Mouse (Mus musculus): ENCODE measurements around the gene Pcdh19. TPM values are rescaled to one million over a fixed set of nuclear protein-coding genes. Genes with fewer than 3 reads are reported as not detected.

Pcdh19 gene
- polyA plus RNA-seq, 1 experiment from 2014 or later, result 0.58 TPM

DNA sequence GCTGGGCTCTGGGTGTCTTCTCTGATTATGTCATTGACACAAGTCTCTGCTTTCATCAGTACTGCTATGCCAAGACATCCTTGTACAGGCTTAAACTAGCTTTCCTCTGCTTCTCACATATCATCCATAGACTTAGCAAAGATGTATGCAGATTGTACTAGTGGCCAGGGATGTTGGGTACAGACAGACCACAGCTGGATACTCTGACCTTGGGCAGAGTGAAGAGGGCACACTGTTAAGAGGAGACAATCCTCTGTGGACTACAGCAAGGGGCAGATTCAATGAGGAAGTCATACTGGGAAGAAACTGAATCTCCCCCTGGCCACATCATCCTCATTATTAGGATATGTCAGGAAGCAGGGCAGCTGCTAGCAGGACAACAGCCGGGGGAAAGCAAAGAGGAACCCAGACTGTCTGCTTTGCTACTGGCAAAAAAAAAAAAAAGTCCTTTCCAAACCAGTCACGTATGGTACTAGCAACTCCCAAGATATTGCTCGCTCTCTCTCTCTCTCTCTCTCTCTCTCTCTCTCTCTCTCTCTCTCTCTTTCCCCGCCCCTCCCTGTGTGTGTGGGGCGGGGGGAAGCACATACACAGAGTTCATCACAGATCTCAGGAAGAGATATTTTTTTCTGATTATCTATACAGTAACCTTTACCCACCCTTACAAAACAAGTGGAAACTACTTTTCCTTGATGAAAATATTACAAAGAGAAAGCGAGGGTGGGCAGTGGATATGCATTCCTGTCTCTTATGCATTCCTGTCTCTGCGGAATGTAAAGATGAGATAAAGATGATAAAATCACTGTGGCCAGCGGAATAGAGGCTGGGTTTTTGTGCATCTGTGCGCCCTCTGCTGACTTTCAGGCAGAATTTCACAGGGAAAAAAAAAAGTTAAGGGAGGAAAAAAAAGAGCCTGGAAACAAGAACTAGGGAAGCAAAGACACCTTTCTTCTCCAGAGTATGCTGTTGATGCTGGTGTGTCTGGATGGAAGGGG lies 31.2 kb downstream of the Pcdh19 start:
- Histone ChIP-seq H3K4me3 (0 out of 2 replicates have a peak overlapping the region, but pooled peaks have one; percentile 7), H3K36me3 (no peaks in the 10 kb centered on the region), H3K4me1 (replicated peaks) (no peaks in the 10 kb centered on the region), H3K27me3 (no peaks in the 10 kb centered on the region), H3K27ac (no peak overlapping the region), H3K9ac (no peak overlapping the region), H3K9me3 (replicated peaks) (no peaks in the 10 kb centered on the region), H3K4me2 (peak overlapping the region; percentile 36)
- WGBS, result 19% methylated on average over 8 of the region's 9 CpGs
- no peak for ATAC-seq (replicated peaks; ENCODE audit: insufficient number of reproducible peaks, insufficient read depth, low FRiP score, low read depth)

DNA sequence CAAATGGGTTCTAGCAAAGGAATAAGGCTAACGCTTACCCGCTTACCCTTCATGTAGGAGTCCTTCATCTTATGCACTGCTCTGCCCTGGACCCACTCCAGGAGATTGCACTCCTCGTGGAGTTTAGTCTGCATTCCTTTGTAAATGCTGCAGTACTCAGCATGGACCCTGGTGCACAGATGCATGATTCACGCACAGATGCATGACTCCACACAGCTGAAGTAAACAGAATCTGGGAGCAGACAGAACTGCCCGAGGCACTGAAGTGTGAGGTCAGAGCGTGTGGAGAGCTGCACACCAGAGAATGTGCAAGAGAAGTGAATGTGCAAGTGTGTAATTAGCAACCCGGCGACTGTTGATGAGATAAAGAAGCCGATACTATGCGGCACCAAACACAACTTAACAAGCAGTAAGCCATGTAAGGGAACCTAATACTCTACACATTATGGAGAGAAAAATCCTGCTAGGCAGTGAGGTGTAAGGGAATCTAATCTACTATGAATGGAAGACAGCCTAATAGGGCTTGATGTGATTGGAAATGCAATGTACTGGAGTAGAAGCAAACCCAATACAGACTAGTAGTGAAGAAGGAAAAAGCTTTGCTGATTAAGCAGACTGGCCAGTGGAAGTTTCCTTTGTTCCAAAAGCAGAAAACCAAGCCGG lies 32.8 kb downstream of the Pcdh19 start:
- Histone ChIP-seq H3K9ac (no peak overlapping the region), H3K27ac (no peak overlapping the region), H3K36me3 (no peaks in the 10 kb centered on the region), H3K27me3 (no peaks in the 10 kb centered on the region), H3K4me2 (no peak overlapping the region), H3K9me3 (replicated peaks) (no peaks in the 10 kb centered on the region), H3K4me3 (no peak overlapping the region), H3K4me1 (replicated peaks) (no peaks in the 10 kb centered on the region)
- no peak for ATAC-seq (replicated peaks; ENCODE audit: insufficient number of reproducible peaks, insufficient read depth, low FRiP score, low read depth)
- 57% methylated on average over 11 of the region's 11 CpGs for WGBS

DNA sequence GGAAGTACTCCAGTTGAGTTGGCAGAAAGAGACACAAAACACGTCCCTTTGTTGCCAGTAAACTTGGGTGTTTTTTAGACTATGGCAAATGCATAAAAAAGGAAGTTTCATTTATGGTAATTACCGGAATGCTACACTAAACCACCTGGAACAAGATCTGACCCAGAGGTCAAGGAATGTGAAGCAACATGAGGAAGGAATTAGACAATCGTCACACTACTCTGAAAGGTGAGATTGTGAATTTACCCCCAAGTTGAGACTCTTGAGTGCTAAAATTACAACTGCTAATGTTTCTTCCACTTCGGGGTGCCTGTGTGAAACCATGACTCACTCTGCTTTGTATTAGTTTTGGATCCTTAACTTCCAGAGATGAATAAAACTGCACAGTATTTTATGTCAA lies 33.6 kb downstream of the Pcdh19 start:
- H3K4me3 ChIP-seq, result no peak overlapping the region

DNA sequence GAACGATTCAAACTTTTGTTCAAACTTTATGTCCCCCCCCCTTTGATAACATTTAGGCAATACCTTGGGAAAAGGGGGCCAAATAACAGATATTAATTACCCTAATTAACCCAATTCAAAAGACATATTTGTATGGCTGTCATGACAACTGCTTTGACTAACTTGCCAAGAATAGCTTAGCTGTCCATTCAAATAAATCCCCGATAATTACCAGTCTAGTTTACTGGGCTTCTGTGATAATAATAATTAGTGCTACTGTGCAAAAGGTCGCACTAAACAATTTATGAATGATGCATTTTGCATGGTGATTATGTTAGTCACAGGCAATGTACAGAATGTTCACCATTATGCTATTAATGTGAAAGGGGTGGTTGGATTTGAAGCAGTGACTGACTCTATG lies 35.7 kb downstream of the Pcdh19 start:
- H3K9ac ChIP-seq, result no peak overlapping the region
- no peaks in the 10 kb centered on the region for H3K9me3 ChIP-seq (replicated peaks)
- ATAC-seq (replicated peaks; ENCODE audit: insufficient number of reproducible peaks, insufficient read depth, low FRiP score, low read depth), result no peak
- 75% methylated on average over 3 of the region's 3 CpGs for WGBS
- H3K27ac ChIP-seq, result no peak overlapping the region
- no peaks in the 10 kb centered on the region for H3K4me1 ChIP-seq (replicated peaks)
- H3K36me3 ChIP-seq, result no peaks in the 10 kb centered on the region
- no peaks in the 10 kb centered on the region for H3K27me3 ChIP-seq
- no peak overlapping the region for H3K4me2 ChIP-seq
- H3K4me3 ChIP-seq, result no peak overlapping the region

More for the DNA sequence above, 33.6 kb downstream of the Pcdh19 start:
- Histone ChIP-seq H3K27ac (no peak overlapping the region), H3K4me2 (no peak overlapping the region), H3K27me3 (no peaks in the 10 kb centered on the region), H3K36me3 (no peaks in the 10 kb centered on the region), H3K4me1 (replicated peaks) (no peaks in the 10 kb centered on the region), H3K9ac (no peak overlapping the region), H3K9me3 (replicated peaks) (no peaks in the 10 kb centered on the region)
- ATAC-seq (replicated peaks; ENCODE audit: insufficient number of reproducible peaks, insufficient read depth, low FRiP score, low read depth), result no peak
- 62% methylated on average over 4 of the region's 4 CpGs for WGBS

DNA sequence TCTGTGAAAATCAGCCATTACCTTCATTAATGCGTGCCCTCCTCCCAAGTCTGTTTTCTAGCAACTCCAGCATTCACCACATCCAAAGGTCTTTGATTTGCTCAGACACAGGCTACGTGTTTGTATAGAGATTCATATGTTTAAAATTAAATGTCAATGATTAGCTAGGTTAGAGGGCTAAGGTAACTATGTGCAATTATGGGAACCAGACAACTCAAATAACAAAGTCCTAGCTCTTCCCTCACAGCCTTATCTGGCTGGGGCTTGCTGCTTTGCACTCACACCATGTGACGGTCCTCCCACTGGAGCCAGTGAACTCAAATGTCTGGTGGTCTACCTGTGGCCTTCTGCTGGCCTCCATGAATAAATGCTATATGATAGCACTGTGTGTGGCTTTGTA lies 38.4 kb downstream of the Pcdh19 start:
- WGBS, result 82% methylated on average over 3 of the region's 3 CpGs
- Histone ChIP-seq H3K9ac (no peak overlapping the region), H3K27ac (no peak overlapping the region), H3K4me1 (replicated peaks) (no peaks in the 10 kb centered on the region), H3K4me2 (no peak overlapping the region), H3K36me3 (no peaks in the 10 kb centered on the region), H3K9me3 (replicated peaks) (no peaks in the 10 kb centered on the region), H3K4me3 (no peak overlapping the region), H3K27me3 (no peaks in the 10 kb centered on the region)
- ATAC-seq (replicated peaks; ENCODE audit: insufficient number of reproducible peaks, insufficient read depth, low FRiP score, low read depth), result no peak

DNA sequence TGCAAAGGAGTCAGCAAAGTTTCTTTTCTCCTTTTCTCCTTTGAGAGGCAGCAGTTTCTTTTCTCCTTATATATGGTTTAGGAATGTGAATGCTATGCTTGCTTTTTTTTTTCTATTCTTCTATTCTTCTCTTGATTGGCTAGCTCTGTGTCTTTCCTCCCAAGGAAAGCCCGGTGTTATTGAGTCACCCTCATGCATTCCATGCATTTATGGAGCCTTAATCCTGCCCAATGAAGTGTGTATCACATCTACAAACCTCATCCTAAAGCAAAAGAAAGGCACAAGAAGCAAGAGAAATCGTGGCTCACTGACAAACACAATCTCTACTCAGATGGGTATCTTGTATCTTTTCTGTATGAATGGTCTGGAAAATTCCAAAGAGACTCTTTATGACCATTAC lies 41.0 kb downstream of the Pcdh19 start:
- H3K27me3 ChIP-seq, result no peaks in the 10 kb centered on the region
- ATAC-seq (replicated peaks; ENCODE audit: insufficient number of reproducible peaks, insufficient read depth, low FRiP score, low read depth), result no peak
- 49% methylated on average over 2 of the region's 2 CpGs for WGBS
- no peaks in the 10 kb centered on the region for H3K4me1 ChIP-seq (replicated peaks)
- no peak overlapping the region for H3K4me2 ChIP-seq
- no peak overlapping the region for H3K4me3 ChIP-seq
- no peak overlapping the region for H3K9ac ChIP-seq
- H3K9me3 ChIP-seq (replicated peaks), result no peaks in the 10 kb centered on the region
- H3K36me3 ChIP-seq, result no peaks in the 10 kb centered on the region
- H3K27ac ChIP-seq, result no peak overlapping the region

DNA sequence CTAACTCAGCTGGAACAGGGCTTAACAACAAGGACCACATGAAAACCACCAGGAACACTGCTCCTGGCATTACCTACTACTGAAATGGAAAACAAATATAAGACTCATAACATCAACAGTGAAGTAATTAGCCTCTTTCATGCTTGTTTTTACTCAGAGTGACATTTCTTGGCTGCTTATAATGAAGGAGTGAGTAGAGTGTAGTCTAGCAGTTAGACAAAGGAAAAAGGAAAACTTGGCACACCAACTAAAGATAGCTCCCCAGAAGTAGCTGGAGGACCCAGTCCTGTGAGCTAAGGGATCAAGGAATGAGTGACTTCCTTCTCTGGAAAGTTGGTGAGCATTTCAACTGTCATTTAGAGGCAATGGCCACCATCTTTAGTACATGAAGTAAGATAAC lies 49.3 kb downstream of the Pcdh19 start:
- Histone ChIP-seq H3K36me3 (no peaks in the 10 kb centered on the region), H3K9ac (no peak overlapping the region), H3K27me3 (no peaks in the 10 kb centered on the region), H3K27ac (no peak overlapping the region), H3K9me3 (replicated peaks) (no peaks in the 10 kb centered on the region), H3K4me3 (no peak overlapping the region), H3K4me1 (replicated peaks) (no peaks in the 10 kb centered on the region), H3K4me2 (no peak overlapping the region)
- no peak for ATAC-seq (replicated peaks; ENCODE audit: insufficient number of reproducible peaks, insufficient read depth, low FRiP score, low read depth)

DNA sequence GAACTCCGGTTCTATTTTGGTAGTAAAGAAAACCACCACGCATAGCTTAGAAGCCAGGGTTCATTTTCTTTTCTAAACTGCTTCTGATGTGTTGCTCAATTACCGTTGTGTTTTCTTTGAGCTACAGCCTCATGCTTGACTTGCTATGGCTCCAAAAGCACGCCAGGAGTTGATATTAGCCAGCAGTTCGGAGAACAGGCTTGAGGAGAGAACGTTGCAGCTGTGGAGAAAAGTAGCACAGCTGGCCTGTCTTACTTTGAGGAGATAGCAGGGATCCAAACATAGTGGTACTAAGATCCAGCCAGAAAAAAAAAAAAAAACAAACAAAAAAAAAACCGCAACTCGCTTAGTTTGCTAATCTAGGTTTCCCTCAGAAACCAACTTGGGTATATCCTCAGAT lies 59.2 kb downstream of the Pcdh19 start:
- H3K27ac ChIP-seq, result no peak overlapping the region
- H3K4me1 ChIP-seq (replicated peaks), result no peaks in the 10 kb centered on the region
- no peaks in the 10 kb centered on the region for H3K27me3 ChIP-seq
- no peak overlapping the region for H3K9ac ChIP-seq
- 60% methylated on average over 8 of the region's 8 CpGs for WGBS
- H3K36me3 ChIP-seq, result no peaks in the 10 kb centered on the region
- no peak for ATAC-seq (replicated peaks; ENCODE audit: insufficient number of reproducible peaks, insufficient read depth, low FRiP score, low read depth)
- H3K9me3 ChIP-seq (replicated peaks), result no peaks in the 10 kb centered on the region
- H3K4me2 ChIP-seq, result no peak overlapping the region
- no peak overlapping the region for H3K4me3 ChIP-seq

DNA sequence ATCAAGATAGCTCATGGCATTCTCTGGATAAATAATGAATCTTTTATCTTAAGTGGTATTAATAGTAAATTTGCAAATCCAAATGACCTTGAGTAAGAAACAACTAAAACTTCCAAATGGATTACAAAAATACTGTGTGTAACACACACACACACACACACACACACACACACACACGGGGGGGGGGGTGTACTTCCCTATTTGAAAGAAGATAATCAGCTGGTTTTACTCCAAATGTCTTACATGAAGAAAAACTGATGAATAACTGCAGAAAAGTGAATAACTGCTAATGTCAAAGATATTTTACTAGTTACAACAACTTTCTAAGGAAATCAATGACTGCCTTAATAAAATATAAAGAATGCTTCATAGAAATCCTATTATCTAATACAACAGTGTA lies 70.6 kb downstream of the Pcdh19 start:
- no peak overlapping the region for H3K9ac ChIP-seq
- H3K27me3 ChIP-seq, result no peaks in the 10 kb centered on the region
- no peak overlapping the region for H3K4me2 ChIP-seq
- H3K36me3 ChIP-seq, result no peaks in the 10 kb centered on the region
- WGBS, result 62% methylated on average over 1 of the region's 1 CpGs
- H3K4me1 ChIP-seq (replicated peaks), result no peaks in the 10 kb centered on the region
- H3K4me3 ChIP-seq, result no peak overlapping the region
- no peaks in the 10 kb centered on the region for H3K9me3 ChIP-seq (replicated peaks)
- ATAC-seq (replicated peaks; ENCODE audit: insufficient number of reproducible peaks, insufficient read depth, low FRiP score, low read depth), result no peak
- H3K27ac ChIP-seq, result no peak overlapping the region

DNA sequence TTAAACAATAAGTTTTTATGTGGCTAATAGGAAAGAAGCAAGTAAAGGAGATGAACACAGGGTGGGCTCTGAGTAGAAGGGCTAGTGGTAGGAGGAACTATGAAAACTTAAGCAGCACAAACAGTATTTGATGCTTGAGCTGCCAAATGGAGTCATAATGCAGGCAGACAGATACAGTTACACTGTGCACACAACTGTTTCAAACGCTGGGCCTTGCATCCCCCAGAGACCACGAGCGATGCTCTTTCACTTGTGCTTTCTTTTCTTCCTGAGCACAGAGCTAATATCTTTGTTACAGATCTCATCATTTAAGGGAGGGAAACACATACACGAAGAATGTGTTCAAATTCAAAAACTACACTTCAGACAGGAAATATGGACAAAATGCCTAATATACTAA lies 83.0 kb downstream of the Pcdh19 start:
- 59% methylated on average over 4 of the region's 4 CpGs for WGBS
- Histone ChIP-seq H3K4me3 (no peak overlapping the region), H3K36me3 (no peaks in the 10 kb centered on the region), H3K9me3 (replicated peaks) (no peaks in the 10 kb centered on the region), H3K4me1 (replicated peaks) (no peaks in the 10 kb centered on the region), H3K27ac (no peak overlapping the region), H3K27me3 (no peaks in the 10 kb centered on the region), H3K4me2 (no peak overlapping the region), H3K9ac (no peak overlapping the region)
- ATAC-seq (replicated peaks; ENCODE audit: insufficient number of reproducible peaks, insufficient read depth, low FRiP score, low read depth), result no peak

DNA sequence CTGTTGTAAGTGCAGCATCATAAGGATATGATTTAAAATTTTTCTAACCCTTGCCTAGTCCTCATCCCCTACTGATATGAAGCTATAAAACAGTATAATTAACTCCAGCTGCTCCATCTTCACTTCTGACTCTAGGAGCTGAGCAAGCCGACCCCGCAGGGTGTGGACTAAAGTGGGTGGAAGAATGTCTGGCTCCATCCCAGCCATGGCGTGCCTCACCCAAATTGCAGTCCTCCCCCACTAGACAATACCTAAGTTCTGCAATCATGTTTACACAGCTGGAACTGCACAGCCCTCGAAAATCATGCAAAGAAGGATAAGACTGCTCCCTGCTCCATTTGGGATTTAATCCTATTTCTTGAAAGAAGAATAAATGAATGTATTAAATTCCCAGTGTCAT lies 84.5 kb downstream of the Pcdh19 start:
- ATAC-seq (replicated peaks; ENCODE audit: insufficient number of reproducible peaks, insufficient read depth, low FRiP score, low read depth), result peak; percentile 58; the same call in 1 of the 2 replicates
- Histone ChIP-seq H3K4me1 (replicated peaks) (no peaks in the 10 kb centered on the region), H3K4me3 (no peak overlapping the region), H3K36me3 (no peaks in the 10 kb centered on the region), H3K4me2 (no peak overlapping the region), H3K9me3 (replicated peaks) (no peaks in the 10 kb centered on the region), H3K9ac (no peak overlapping the region), H3K27me3 (no peaks in the 10 kb centered on the region), H3K27ac (no peak overlapping the region)
- 36% methylated on average over 4 of the region's 4 CpGs for WGBS
